Mouse (Mus musculus): ENCODE measurements around the gene Arhgef17. TPM values are rescaled to one million over a fixed set of nuclear protein-coding genes. Genes with fewer than 3 reads are reported as not detected.

Gene Arhgef17
- polyA plus RNA-seq, 1 experiment from 2014 or later, result 12.9 TPM

DNA sequence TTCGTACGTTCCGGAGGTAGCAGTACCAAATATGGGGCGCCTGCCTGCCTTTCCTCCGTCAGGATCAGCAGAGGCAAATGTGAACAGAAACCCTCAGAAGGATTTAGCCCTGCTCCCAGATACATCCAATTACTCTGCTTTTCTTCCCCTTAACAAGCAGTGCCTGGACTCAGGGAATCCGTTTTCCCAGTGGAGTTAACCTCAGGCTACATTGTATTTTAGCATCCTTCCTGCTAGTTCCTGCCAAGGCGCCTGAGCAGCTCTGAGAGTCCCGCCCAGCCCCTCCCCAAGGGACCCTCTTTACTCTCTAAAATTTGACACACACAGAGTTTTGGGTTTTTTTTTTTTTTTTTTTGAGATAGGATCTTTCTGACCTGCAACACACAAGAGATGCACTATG lies 31.5 kb upstream of the Arhgef17 start:
- Histone ChIP-seq H3K4me1 (no peaks in the 10 kb centered on the region; the same call in 1 of the 2 replicates), H3K9me3 (replicated peaks) (no peaks in the 10 kb centered on the region), H3K36me3 (no peaks in the 10 kb centered on the region), H3K9ac (replicated peaks) (no peak overlapping the region), H3K27ac (replicated peaks) (no peak overlapping the region), H3K4me2 (no peak overlapping the region), H3K4me3 (replicated peaks) (no peak overlapping the region), H3K27me3 (replicated peaks) (no peaks in the 10 kb centered on the region)
- 79% methylated on average over 8 of the region's 8 CpGs for WGBS
- no peak for ATAC-seq (ENCODE audit: low FRiP score)

DNA sequence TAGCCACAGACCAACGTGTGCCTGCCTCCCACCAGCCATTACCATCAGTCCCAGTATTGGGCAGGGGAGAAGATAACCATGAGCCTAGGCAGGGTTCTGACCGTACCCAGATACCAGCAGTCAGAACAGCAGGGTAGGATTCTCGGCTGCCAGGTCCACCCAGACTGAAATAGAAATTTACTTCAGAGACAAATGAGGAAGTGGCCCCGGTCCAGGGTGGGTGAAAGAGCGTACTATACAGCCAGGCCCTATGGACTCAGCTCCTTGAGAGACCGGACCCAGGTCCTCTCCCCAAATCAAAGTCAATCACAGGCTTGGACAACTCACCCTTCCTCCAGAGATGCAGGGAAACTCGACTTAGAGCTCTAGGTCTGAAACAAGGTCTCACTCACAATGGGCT lies 29.2 kb upstream of the Arhgef17 start:
- ATAC-seq (ENCODE audit: low FRiP score), result no peak
- Histone ChIP-seq H3K9me3 (replicated peaks) (no peaks in the 10 kb centered on the region), H3K27ac (replicated peaks) (no peak overlapping the region), H3K4me2 (no peak overlapping the region), H3K4me3 (replicated peaks) (no peak overlapping the region), H3K4me1 (no peaks in the 10 kb centered on the region; the same call in 1 of the 2 replicates), H3K36me3 (no peaks in the 10 kb centered on the region), H3K9ac (replicated peaks) (no peak overlapping the region), H3K27me3 (replicated peaks) (no peaks in the 10 kb centered on the region)
- 76% methylated on average over 7 of the region's 7 CpGs for WGBS

DNA sequence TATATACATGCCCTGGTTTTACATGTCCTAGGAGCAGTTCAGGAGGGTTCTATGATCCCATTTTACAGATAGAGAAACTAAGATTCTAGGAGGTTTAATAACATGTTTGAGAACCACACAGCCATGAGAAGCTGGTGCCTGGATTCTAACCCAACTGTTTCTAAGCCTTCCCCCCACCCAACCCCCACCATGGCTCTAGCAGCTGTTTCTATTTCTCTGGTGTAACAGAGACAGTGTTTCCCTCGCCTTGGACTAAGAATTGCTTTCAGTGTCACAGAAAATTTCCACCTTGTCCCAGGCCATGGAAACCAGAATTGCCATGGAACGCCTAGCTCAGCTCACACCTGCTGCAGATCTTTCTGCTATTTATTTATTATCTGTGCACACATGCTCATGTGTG lies 28.6 kb upstream of the Arhgef17 start:
- no peak for ATAC-seq (ENCODE audit: low FRiP score)
- no peaks in the 10 kb centered on the region; the same call in 1 of the 2 replicates for H3K4me1 ChIP-seq

DNA sequence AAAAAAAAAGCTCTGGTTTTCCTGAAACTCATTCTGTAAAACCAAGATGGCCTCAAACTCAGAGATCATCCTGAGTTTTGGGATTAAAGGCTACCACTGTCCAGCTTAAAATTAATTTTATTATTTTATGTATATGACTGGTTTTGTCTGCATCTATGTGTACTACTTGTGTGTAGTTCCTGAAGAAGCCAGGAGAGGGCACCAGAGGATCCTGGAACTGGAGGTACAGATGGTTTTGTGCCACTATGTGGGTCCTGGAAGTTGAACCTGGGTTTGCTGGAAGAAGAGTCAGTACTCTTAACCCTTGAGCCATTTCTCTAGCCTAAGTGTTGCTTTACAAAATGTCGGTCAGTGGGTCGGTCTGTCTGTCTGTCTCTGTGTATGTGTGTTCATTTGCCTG lies 26.5 kb upstream of the Arhgef17 start:
- Histone ChIP-seq H3K9ac (replicated peaks) (no peak overlapping the region), H3K4me3 (replicated peaks) (no peak overlapping the region), H3K27ac (replicated peaks) (no peak overlapping the region), H3K9me3 (replicated peaks) (no peaks in the 10 kb centered on the region), H3K4me2 (no peak overlapping the region), H3K27me3 (replicated peaks) (no peaks in the 10 kb centered on the region), H3K36me3 (no peaks in the 10 kb centered on the region), H3K4me1 (no peaks in the 10 kb centered on the region; the same call in 1 of the 2 replicates)
- WGBS, result 94% methylated on average over 2 of the region's 2 CpGs
- ATAC-seq (ENCODE audit: low FRiP score), result no peak

More for the DNA sequence above, 28.6 kb upstream of the Arhgef17 start:
- Histone ChIP-seq H3K4me2 (no peak overlapping the region), H3K4me3 (replicated peaks) (no peak overlapping the region), H3K27me3 (replicated peaks) (no peaks in the 10 kb centered on the region), H3K36me3 (no peaks in the 10 kb centered on the region), H3K9me3 (replicated peaks) (no peaks in the 10 kb centered on the region), H3K9ac (replicated peaks) (no peak overlapping the region), H3K27ac (replicated peaks) (no peak overlapping the region)
- 76% methylated on average over 2 of the region's 2 CpGs for WGBS

DNA sequence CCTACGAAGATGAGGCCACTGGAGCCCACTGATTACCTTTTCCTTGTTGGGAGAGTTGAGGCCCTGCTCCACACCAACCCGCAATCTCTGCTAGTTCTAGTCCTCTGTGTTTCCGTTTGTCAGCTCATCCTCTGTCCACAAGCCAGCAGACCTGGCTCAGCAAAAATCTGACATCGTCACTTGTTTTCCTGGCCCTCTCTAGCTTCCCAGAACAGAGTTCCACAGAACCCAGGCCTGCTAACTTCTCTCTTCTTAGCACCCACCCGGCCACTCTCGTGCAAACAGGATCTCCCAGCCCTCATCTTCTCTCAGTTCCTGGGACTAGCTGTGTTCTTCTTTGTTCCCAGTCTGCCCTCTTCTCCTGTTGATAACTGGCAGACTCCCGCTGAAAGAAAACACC lies 20.8 kb upstream of the Arhgef17 start:
- Histone ChIP-seq H3K4me1 (no peaks in the 10 kb centered on the region), H3K9me3 (replicated peaks) (no peaks in the 10 kb centered on the region), H3K9ac (replicated peaks) (no peak overlapping the region), H3K4me2 (no peak overlapping the region), H3K4me3 (replicated peaks) (no peak overlapping the region), H3K27me3 (replicated peaks) (no peaks in the 10 kb centered on the region), H3K27ac (replicated peaks) (no peak overlapping the region), H3K36me3 (no peaks in the 10 kb centered on the region)
- ATAC-seq (ENCODE audit: low FRiP score), result no peak
- WGBS, result 88% methylated on average over 7 of the region's 7 CpGs

DNA sequence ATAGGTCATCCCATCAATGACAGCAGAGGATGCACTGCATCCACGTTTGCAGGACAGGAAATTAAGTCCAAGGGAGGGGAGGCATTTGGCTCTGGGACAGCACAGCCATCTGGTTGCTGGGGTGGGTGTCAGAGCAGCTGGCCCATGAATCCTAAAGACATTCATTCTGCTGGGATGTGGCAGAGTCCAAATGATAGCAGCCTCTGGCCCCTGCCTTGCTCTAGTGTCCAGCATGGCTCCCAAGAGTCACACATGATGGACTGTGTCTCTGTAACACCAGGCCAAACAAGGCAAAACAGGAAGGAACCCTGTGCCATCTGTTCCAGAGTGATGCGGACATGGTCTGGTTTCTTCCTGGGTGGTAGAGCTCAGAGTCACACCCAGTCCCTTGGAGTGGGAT lies 20.0 kb upstream of the Arhgef17 start:
- ATAC-seq (ENCODE audit: low FRiP score), result no peak

DNA sequence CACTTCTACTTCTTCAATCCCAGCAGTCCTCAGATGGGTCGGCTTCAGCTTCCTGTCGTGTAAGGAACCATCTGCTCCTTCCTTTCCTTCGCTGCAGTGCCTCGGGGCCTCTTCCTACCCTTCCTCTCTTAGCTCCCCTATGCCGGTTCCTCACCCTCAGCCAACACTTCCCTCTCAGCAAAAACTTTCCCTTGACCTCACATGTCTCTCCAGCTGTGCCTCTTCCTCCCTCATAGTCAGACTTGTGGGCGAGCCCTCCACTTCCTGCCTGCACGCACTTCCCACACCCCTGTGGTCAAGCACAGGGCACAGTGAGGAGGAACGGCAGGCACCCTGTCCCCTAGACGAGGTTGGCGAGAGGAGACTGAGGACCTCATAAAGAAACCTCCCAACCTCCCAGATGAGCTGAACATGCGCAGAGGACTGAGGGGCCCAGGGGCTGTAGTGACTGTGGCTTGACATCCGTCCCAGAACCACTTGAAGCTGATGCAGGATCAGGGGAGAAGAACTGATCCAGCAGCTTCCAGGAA lies 18.6 kb upstream of the Arhgef17 start:
- no peak overlapping the region for H3K4me3 ChIP-seq (replicated peaks)
- H3K9ac ChIP-seq (replicated peaks), result no peak overlapping the region
- no peaks in the 10 kb centered on the region for H3K9me3 ChIP-seq (replicated peaks)
- no peaks in the 10 kb centered on the region for H3K27me3 ChIP-seq (replicated peaks)
- no peak overlapping the region for H3K27ac ChIP-seq (replicated peaks)
- 76% methylated on average over 12 of the region's 12 CpGs for WGBS
- H3K4me2 ChIP-seq, result no peak overlapping the region
- H3K4me1 ChIP-seq, result no peaks in the 10 kb centered on the region
- no peaks in the 10 kb centered on the region for H3K36me3 ChIP-seq
- ATAC-seq (ENCODE audit: low FRiP score), result no peak

More for the DNA sequence above, 20.0 kb upstream of the Arhgef17 start:
- Histone ChIP-seq H3K36me3 (no peaks in the 10 kb centered on the region), H3K4me2 (no peak overlapping the region), H3K27ac (replicated peaks) (no peak overlapping the region), H3K27me3 (replicated peaks) (no peaks in the 10 kb centered on the region), H3K4me3 (replicated peaks) (no peak overlapping the region), H3K4me1 (no peaks in the 10 kb centered on the region), H3K9ac (replicated peaks) (no peak overlapping the region), H3K9me3 (replicated peaks) (no peaks in the 10 kb centered on the region)
- 59% methylated on average over 2 of the region's 2 CpGs for WGBS

DNA sequence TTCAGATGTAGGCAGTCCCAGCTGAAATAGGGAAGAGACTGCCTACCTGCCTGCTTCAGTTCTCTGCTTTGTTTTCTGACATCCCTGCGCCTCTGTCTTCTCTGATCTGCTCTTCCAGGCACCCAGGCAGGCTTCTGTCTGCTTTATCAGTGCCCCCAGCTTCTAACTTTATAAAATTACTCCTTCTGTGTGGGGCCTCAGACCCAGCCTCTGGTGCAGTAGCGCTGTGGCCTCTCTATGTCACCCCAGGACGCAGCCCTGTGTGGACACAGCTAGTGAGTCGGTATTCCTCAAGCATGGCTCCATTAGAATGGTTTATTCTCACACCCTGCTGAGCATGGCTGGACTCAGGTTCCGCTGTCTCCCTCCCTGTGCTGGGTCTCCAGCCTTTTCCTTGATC lies 18.1 kb upstream of the Arhgef17 start:
- WGBS, result 66% methylated on average over 5 of the region's 5 CpGs
- no peaks in the 10 kb centered on the region for H3K36me3 ChIP-seq
- H3K9ac ChIP-seq (replicated peaks), result no peak overlapping the region
- no peak overlapping the region for H3K4me2 ChIP-seq
- no peak for ATAC-seq (ENCODE audit: low FRiP score)
- no peak overlapping the region for H3K27ac ChIP-seq (replicated peaks)
- H3K9me3 ChIP-seq (replicated peaks), result no peaks in the 10 kb centered on the region
- no peaks in the 10 kb centered on the region for H3K27me3 ChIP-seq (replicated peaks)
- no peaks in the 10 kb centered on the region for H3K4me1 ChIP-seq
- no peak overlapping the region for H3K4me3 ChIP-seq (replicated peaks)

DNA sequence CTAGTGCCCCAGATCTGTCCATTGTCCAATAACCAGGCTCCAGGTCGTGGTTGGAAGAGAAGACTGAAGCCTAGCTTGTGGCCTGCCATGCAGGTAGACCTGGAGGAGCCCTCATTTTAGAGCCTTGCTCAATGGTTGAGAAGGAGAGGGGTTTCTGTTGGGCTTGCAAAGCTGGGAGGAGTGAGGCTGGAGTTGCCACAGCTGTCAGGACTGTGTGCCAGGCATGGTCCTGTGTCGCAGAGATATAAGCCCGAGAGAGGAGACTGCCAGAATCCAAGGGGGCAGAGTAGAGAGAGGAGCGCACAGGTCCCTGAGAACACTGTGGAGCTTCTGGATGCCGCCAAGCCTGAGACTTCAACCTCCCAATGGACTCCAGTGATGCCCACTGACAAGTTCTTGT lies 12.8 kb upstream of the Arhgef17 start:
- Histone ChIP-seq H3K9ac (replicated peaks) (no peak overlapping the region), H3K4me1 (peaks cover 21% of the 10 kb centered on the region), H3K36me3 (no peaks in the 10 kb centered on the region), H3K27ac (replicated peaks) (no peak overlapping the region), H3K4me2 (no peak overlapping the region), H3K27me3 (replicated peaks) (no peaks in the 10 kb centered on the region), H3K9me3 (replicated peaks) (no peaks in the 10 kb centered on the region), H3K4me3 (replicated peaks) (no peak overlapping the region)
- WGBS, result 85% methylated on average over 5 of the region's 5 CpGs
- ATAC-seq (ENCODE audit: low FRiP score), result no peak

DNA sequence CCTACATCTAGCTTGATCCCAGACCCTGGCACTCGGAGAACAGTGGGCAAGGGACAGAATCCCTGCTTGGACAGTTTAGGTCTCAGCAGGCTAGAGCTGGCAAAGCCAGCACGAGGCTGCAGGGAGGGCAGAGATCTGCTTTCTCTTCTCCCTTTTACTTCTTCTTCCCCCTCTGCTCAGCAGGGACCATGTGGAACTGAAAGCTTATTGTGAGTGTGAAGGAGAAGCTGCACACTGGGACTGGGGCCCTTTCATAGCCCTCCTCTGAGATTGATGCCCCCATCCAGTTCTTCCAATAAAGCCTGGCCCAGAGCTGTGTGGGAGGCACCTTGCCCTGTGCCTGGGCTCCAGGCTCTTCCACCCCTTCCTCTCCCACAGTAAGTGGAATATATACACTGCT lies 12.4 kb upstream of the Arhgef17 start:
- no peak for ATAC-seq (ENCODE audit: low FRiP score)
- no peaks in the 10 kb centered on the region for H3K27me3 ChIP-seq (replicated peaks)
- H3K4me3 ChIP-seq (replicated peaks), result no peak overlapping the region
- no peaks in the 10 kb centered on the region for H3K9me3 ChIP-seq (replicated peaks)
- WGBS, result 48% methylated on average over 2 of the region's 2 CpGs
- H3K9ac ChIP-seq (replicated peaks), result no peak overlapping the region
- no peak overlapping the region for H3K27ac ChIP-seq (replicated peaks)
- no peak overlapping the region for H3K4me2 ChIP-seq
- H3K4me1 ChIP-seq, result peaks cover 21% of the 10 kb centered on the region
- H3K36me3 ChIP-seq, result no peaks in the 10 kb centered on the region

DNA sequence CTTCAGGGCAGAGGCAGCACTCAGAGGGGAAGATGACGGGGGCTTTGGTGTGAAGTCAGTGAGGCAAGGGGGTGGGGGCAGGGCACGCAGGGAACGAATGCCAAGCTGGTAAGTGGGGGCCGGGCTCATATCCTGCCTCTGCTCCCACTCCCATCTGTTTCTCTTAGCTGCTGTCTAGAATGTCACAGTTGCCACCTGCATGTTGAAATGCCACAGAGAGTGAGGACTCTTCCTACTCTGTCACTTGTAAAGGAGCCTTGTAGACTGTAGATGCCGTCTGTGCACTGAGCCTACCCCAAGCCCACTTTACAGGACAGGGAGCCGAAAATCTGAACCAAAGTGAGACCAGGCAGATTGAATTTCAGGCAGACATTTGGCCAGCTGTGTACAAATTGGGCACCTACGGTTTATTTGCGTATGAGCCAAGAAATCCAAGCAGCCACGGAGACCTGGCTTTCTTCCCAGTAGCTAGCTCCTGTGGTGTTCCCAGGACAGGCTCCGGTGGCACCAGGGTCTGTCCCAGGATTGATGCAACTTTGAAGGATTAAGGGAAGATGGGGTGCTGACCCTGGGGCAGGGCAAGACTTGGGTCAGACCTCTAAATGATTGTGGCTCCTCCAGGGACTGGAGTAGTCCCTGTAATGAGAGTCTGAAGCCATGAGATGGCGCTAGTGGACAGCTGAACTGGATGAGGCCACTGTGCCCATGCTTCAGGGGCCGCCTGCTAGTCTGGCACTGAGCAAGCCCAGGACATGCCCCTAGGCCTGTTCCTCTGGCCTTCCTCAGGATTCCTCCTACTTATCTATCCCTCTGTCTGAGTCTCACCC lies 11.1 kb upstream of the Arhgef17 start:
- ATAC-seq (ENCODE audit: low FRiP score), result peak; percentile 60
- no peak overlapping the region for H3K4me3 ChIP-seq (replicated peaks)
- H3K4me1 ChIP-seq, result peaks cover 21% of the 10 kb centered on the region
- no peaks in the 10 kb centered on the region for H3K27me3 ChIP-seq (replicated peaks)
- H3K36me3 ChIP-seq, result no peaks in the 10 kb centered on the region
- no peak overlapping the region for H3K27ac ChIP-seq (replicated peaks)
- no peak overlapping the region for H3K9ac ChIP-seq (replicated peaks)
- H3K4me2 ChIP-seq, result no peak overlapping the region
- 33% methylated on average over 12 of the region's 12 CpGs for WGBS
- no peaks in the 10 kb centered on the region for H3K9me3 ChIP-seq (replicated peaks)

DNA sequence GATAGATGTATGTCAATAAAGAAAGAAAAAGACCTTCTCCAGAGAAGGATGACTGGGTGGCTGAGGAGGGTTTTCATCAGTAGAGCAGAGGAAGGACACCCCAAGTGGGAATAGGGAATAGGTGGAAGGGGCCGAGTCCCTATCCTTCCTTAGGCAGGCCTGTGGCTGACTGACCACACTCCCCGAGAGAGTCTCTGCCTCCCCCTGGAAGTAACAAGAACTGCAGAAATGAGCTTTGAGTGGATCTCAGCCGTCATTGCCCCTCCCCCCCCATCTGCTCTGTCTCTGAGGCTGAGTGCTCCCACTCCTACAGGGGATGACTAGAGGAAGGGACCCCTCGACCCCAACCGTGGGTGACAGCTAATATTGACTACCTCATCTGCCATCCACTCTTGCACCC lies 9.3 kb upstream of the Arhgef17 start:
- Histone ChIP-seq H3K4me1 (peaks cover 21% of the 10 kb centered on the region), H3K9ac (replicated peaks) (no peak overlapping the region), H3K27me3 (replicated peaks) (no peaks in the 10 kb centered on the region), H3K36me3 (no peaks in the 10 kb centered on the region), H3K27ac (replicated peaks) (no peak overlapping the region), H3K4me2 (no peak overlapping the region), H3K9me3 (replicated peaks) (no peaks in the 10 kb centered on the region), H3K4me3 (replicated peaks) (no peak overlapping the region)
- ATAC-seq (ENCODE audit: low FRiP score), result no peak
- WGBS, result 32% methylated on average over 5 of the region's 5 CpGs
